Mouse (Mus musculus) ES-E14 (cell line): Measurements from ENCODE around the gene Alg14.

Source experiments
- HCFC1 ChIP-seq: IDR thresholded peaks from 2 replicates; pipeline ENCODE4 v1.6.1; 2012; ENCODE audit warnings: low read length, inconsistent platforms, borderline replicate concordance; ENCODE audit not compliant: insufficient read depth
- MAFK ChIP-seq: IDR thresholded peaks from 2 replicates; pipeline ENCODE4 v1.6.1; 2014; ENCODE audit warnings: mild to moderate bottlenecking, low read depth, low read length, inconsistent platforms; ENCODE audit not compliant: insufficient read depth
- ZC3H11A ChIP-seq: IDR thresholded peaks from 2 replicates; pipeline ENCODE4 v1.6.1; 2012; ENCODE audit warnings: low read depth, mild to moderate bottlenecking, inconsistent platforms, low read length, borderline replicate concordance
- ZNF384 ChIP-seq: IDR thresholded peaks from 2 replicates; pipeline ENCODE4 v1.6.1; 2012; ENCODE audit warnings: low read depth, low read length, inconsistent platforms

DNA sequence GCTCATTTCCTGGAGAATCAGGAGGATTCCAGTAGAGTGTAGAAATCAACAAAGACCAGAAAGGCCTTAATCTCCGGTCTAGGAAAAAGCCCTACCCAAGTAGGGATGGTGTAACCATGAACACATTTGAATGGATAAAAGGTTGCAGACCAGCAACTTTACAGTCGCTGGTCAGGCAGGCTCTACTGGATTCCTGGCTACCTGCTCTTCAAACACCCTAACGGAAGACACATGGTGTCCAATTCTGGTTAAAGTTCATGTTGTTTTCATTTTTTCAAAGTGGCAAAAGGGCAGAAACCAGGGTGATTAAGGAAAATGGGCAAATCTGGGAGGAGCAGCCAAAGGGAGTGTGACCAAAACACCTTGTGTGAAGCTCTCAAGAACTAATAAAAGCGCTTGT, 14.6 kb upstream of the Alg14 start:
- no peak for TF ChIP-seq ZNF384
- no peak for TF ChIP-seq MAFK
- no peak for TF ChIP-seq HCFC1
- no peak for TF ChIP-seq ZC3H11A
